Mouse (Mus musculus): ENCODE data around the gene Defb15.

- no peak for TF ChIP-seq CTCF (IDR thresholded peaks at IDR 0.05; ENCODE audit: insufficient read depth, low read depth, low read length)
- TF ChIP-seq POLR2A (IDR thresholded peaks at IDR 0.05; ENCODE audit: insufficient read depth, low read depth, low read length) = no peak
These were observed at the start of gene Defb15 for GRCm38 (mm10) chr8:21932610-21933009.
